Mouse (Mus musculus) bone marrow macrophage, adult 2 months (primary cell): ENCODE measurements around the gene St3gal2. TPM values are rescaled to one million over a fixed set of nuclear protein-coding genes. Genes with fewer than 3 reads are reported as not detected.
"Not testable (repeated sequence)": the region's sequence is repeated elsewhere in the genome, so short reads cannot be mapped to it uniquely, and the experiment has no call there.

ENCODE experiments used
- H3K27ac ChIP-seq: 2 replicates; pipeline ENCODE4 v1.5.1; 2012; ENCODE audit warnings: low read depth, low read length; ENCODE audit not compliant: insufficient read depth
- H3K4me1 ChIP-seq: 2 replicates; pipeline ENCODE4 v1.6.1; 2012; ENCODE audit warnings: low read length; ENCODE audit not compliant: control insufficient read depth, insufficient read depth
- H3K4me3 ChIP-seq: 2 replicates; pipeline ENCODE4 v1.5.1; 2012; ENCODE audit warnings: mild to moderate bottlenecking, low read length, moderate library complexity; ENCODE audit not compliant: insufficient read depth
- CTCF ChIP-seq: IDR thresholded peaks from 2 replicates; pipeline ENCODE4 v1.5.1; 2012; ENCODE audit warnings: low read depth, mild to moderate bottlenecking, low read length, moderate library complexity
- POLR2A ChIP-seq: IDR thresholded peaks from 2 replicates; pipeline ENCODE4 v1.6.1; 2012; ENCODE audit warnings: mild to moderate bottlenecking, low read depth, low read length, borderline replicate concordance
- polyA plus RNA-seq: library from polyadenylated mRNA; stranded (reverse); fragments of >200 nt; gene quantifications from 2 replicates; pipeline ENCODE4 v1.2.4, GENCODE M21; 2012; ENCODE audit not compliant: missing spikeins, insufficient read depth, insufficient read length

St3gal2 gene
- polyA plus RNA-seq, 1 experiment, result 12.4 TPM

GRCm38 (mm10) chr8:110987805-110988744 lies 68.4 kb downstream of the St3gal2 start:
- no peaks in the 10 kb centered on the region; the same call in 1 of the 2 replicates for H3K4me1 ChIP-seq
- no peak overlapping the region for H3K27ac ChIP-seq
- H3K4me3 ChIP-seq, result no peak overlapping the region
- TF ChIP-seq POLR2A, result no peak
- no peak for TF ChIP-seq CTCF

- Histone ChIP-seq H3K4me1 (no peaks in the 10 kb centered on the region; the same call in 1 of the 2 replicates), H3K27ac (no peak overlapping the region), H3K4me3 (no peak overlapping the region)
- TF ChIP-seq POLR2A, result no peak
- TF ChIP-seq CTCF, result no peak
Measured at GRCm38 (mm10) chr8:110990017-110990416, 70.3 kb downstream of the St3gal2 start.

GRCm38 (mm10) chr8:110996641-110997430 lies 77.1 kb downstream of the St3gal2 start:
- TF ChIP-seq POLR2A (no peak), CTCF (no peak)
- H3K4me3 ChIP-seq, result peak overlapping the region; percentile 85
- H3K4me1 ChIP-seq, result peaks cover 2% of the 10 kb centered on the region
- no peak overlapping the region for H3K27ac ChIP-seq

GRCm38 (mm10) chr8:110997547-110998531 lies 78.1 kb downstream of the St3gal2 start, which contains the start of gene Ddx19a:
TSS of gene Ddx19a (minus strand) at chr8:110997800.
- Histone ChIP-seq H3K27ac (peak within 1 kb of the TSS; percentile 59), H3K4me1 (peaks cover 2% of the 10 kb centered on the region), H3K4me3 (peak within 1 kb of the TSS; percentile 85)
- TF ChIP-seq POLR2A, result no peak

GRCm38 (mm10) chr8:111010230-111010991 lies 90.7 kb downstream of the St3gal2 start:
- not testable (repeated sequence) for H3K27ac ChIP-seq, H3K4me1 ChIP-seq, H3K4me3 ChIP-seq

Other genes starting within 250 kb of the St3gal2 start
- gene Mtss1l, start 198.4 kb upstream of the St3gal2 start, polyA plus RNA-seq, result 0.44 and 0.50 TPM in 2 replicates
- not detected in 2 replicates for gene Il34, start 114.0 kb upstream of the St3gal2 start, polyA plus RNA-seq
- 31.1 and 33.5 TPM in 2 replicates for gene Cog4, start 73.3 kb upstream of the St3gal2 start, polyA plus RNA-seq
- gene Sf3b3, start 73.1 kb upstream of the St3gal2 start, polyA plus RNA-seq, result 31.2 and 32.3 TPM in 2 replicates
- 4.8 and 6.2 TPM in 2 replicates for gene Fuk, start 17.4 kb upstream of the St3gal2 start, polyA plus RNA-seq
- 32.5 and 36.1 TPM in 2 replicates for gene Ddx19a, start 77.9 kb downstream of the St3gal2 start, polyA plus RNA-seq
- gene Ddx19b, start 111.8 kb downstream of the St3gal2 start, polyA plus RNA-seq, result 5.5 and 6.4 TPM in 2 replicates
- 20.8 and 27.2 TPM in 2 replicates for gene Aars, start 113.2 kb downstream of the St3gal2 start, polyA plus RNA-seq
- not detected in 2 replicates for gene Exosc6, start 136.4 kb downstream of the St3gal2 start, polyA plus RNA-seq
- not detected in 2 replicates for gene Clec18a, start 172.5 kb downstream of the St3gal2 start, polyA plus RNA-seq
- gene Pdpr, start 174.7 kb downstream of the St3gal2 start, polyA plus RNA-seq, result 8.1 and 11.3 TPM in 2 replicates